Mouse (Mus musculus) Patski (cell line): ENCODE results near the gene Nim1k. TPM values are rescaled to one million over a fixed set of nuclear protein-coding genes. Genes with fewer than 3 reads are reported as not detected.
"Not testable (repeated sequence)": the region's sequence is repeated elsewhere in the genome, so short reads cannot be mapped to it uniquely, and the experiment has no call there.

Experiments used
- ATAC-seq: fragments of 100-300 bp; one replicate; pipeline ENCODE4 v1.8.0; 2021
- CTCF ChIA-PET: fragments of 350-600 bp; sonication (Branson Sonifier 250); formaldehyde crosslinking; loops from one replicate; lab custom pipeline; 2022; ENCODE audit warnings: inconsistent platforms; lab: Charles Lee
- POLR2A ChIA-PET: fragments of 350-600 bp; sonication (Branson Sonifier 250); formaldehyde crosslinking; loops from one replicate; lab custom pipeline; 2022; ENCODE audit warnings: antibody characterized with exemption, inconsistent platforms; lab: Charles Lee
- DNase-seq: peaks from one replicate; pipeline ENCODE4 v3.0.0-alpha.2; 2011; ENCODE audit warnings: low read depth, low spot score
- H3K27me3 ChIP-seq: fragments of 371-371 bp; one replicate; pipeline ENCODE4 v1.5.1; 2021
- CTCF ChIP-seq: fragments of 100-300 bp; IDR thresholded peaks from one replicate; pipeline ENCODE4 v1.5.1; 2021
- in situ Hi-C: fragments of 300-500 bp; cut with MboI; formaldehyde crosslinking; loops from 3 replicates; pipeline ENCODE4 v1.11.1; 2018; ENCODE audit warnings: low pct_unique_long_range_greater_than_20kb, mixed read lengths
- polyA plus RNA-seq: library from polyadenylated mRNA; unstranded; gene quantifications from one replicate; pipeline ENCODE4 v1.2.3, GENCODE M21; 2021

Gene Nim1k
- polyA plus RNA-seq, 1 experiment from 2014 or later, result 2.9 TPM

DNA sequence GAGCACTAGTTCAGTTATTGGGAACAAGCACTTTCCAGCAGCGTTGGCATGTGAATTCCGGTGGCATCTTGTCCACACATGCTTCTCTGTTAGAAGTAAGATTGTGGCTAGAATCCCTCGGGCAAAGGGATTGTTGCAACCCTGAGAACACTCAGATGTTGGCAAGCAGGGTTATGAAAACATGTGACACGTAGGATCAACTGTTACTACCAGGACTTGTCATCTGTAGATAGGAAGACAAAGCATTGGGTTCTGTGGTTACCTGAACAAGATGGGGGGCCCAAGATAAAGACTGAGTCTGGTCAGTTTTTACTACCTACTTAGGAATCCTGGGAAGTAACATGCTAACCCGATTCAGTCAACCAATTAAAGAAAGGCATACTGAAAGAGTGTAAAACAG, 46.7 kb downstream of the Nim1k start:
- in situ Hi-C loops, result no loop called here
- no peak for DNase-seq
- CTCF ChIA-PET, result no interaction called here
- ATAC-seq, result peak; percentile 53
- no peak for TF ChIP-seq CTCF
- no peaks in the 10 kb centered on the region for H3K27me3 ChIP-seq
- POLR2A ChIA-PET, result interaction anchor here (0.6 kb wide), 1 partner anchor 61 kb away, joined by 3 read pairs; no protein-coding TSS in a partner anchor

- in situ Hi-C loops, result no loop called here
- POLR2A ChIA-PET, result no interaction called here
- DNase-seq, result no peak
- ATAC-seq, result no peak
- no peaks in the 10 kb centered on the region for H3K27me3 ChIP-seq
- TF ChIP-seq CTCF, result no peak
- CTCF ChIA-PET, result no interaction called here
Measured at GRCm38 (mm10) chr13:119707906-119708305, 47.8 kb downstream of the Nim1k start.

DNA sequence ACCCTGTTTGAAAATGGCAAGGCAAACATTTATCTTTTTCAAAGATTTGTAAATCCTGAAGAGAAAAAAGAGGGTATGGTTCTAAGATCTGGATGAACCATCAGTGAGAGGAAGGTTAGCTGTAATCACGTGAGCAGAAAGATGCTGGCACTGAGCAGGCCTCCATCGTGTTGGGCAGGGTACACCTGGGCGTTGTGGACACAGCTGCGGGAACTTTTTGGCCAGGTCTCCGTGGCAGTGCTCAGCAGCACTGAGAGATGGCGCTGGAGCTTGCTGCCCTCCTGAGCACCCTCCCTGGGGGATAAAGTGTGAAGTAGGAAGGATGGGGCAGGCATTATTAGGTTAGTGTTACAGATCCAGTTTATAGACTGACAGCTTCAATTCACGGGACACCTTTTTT, 48.7 kb downstream of the Nim1k start:
- in situ Hi-C loops, result no loop called here
- no peak for TF ChIP-seq CTCF
- CTCF ChIA-PET, result interaction anchor here (0.6 to 2.0 kb wide), 2 partner anchors 13 to 16 kb away, joined by 4 to 8 read pairs; no protein-coding TSS in a partner anchor
- H3K27me3 ChIP-seq, result no peaks in the 10 kb centered on the region
- no peak for ATAC-seq
- POLR2A ChIA-PET, result interaction anchor here (0.9 kb wide), 1 partner anchor 13 kb away, joined by 3 read pairs; no protein-coding TSS in a partner anchor
- DNase-seq, result no peak

DNA sequence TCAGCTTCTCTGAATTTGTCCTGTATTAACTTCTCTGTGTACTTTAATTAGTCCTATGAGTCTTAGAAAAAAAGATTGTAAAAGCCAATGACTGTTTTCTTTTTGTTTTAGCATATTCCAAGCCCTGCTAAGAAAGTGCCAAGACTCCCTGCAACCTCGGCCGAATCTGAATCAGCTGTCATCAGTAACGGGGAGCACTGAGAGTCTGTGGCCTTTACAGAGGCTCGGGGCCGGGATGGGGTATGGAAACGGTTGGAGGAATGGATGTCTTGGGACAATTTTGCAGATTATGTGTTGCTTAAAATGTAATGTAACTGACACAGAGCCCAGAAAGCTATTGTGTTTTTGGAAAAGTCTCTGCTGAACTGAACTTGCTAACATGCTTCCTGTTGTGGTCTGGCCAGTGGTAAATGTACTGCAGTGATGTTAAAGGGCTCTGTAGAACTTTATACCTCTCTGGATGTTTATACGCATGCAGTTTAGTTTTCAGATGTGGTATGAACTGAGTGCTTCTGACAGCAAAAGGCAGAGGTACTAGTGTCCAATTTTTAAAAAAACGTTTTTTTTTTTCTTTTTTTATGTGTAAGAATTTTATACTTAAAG, 49.3 kb downstream of the Nim1k start:
- POLR2A ChIA-PET, result interaction anchor here (0.9 kb wide), 1 partner anchor 14 kb away, joined by 3 read pairs; no protein-coding TSS in a partner anchor
- DNase-seq, ATAC-seq, in situ Hi-C loops, H3K27me3 ChIP-seq: not testable (repeated sequence)
- CTCF ChIA-PET, result interaction anchor here (1.0 to 2.0 kb wide), 2 partner anchors 9 to 13 kb away, joined by 3 to 8 read pairs; no protein-coding TSS in a partner anchor

GRCm38 (mm10) chr13:119704280-119704679, 51.4 kb downstream of the Nim1k start:
- in situ Hi-C loops, result no loop called here
- ATAC-seq (no peak), DNase-seq (no peak)
- ChIA-PET POLR2A (no interaction called here), CTCF (no interaction called here)
- no peaks in the 10 kb centered on the region for H3K27me3 ChIP-seq
- TF ChIP-seq CTCF, result no peak

DNA sequence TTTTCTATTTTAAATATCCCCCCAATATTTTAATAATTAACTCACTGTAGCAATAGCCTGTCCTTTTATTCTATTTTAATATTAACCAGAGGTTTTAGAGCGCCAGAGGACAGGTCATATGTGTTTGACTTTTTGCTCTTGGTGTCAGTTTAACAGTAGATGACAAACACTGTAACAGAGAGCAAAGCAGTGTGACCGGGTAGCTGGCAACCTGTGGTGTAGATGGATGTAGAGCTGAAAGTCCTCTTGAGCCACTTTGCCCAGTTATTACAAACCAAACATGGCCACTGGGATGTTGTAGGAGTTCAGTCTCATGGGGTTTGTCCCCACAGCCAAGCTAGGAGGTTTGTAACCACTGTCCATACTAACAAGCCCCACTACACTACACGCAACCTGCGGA, 57.2 kb downstream of the Nim1k start:
- in situ Hi-C loops, result no loop called here
- no peak for TF ChIP-seq CTCF
- no peaks in the 10 kb centered on the region for H3K27me3 ChIP-seq
- ATAC-seq (no peak), DNase-seq (no peak)
- ChIA-PET POLR2A (no interaction called here), CTCF (interaction anchor here (0.8 to 0.9 kb wide), 3 partner anchors 10 to 39 kb away, joined by 3 read pairs; no protein-coding TSS in a partner anchor)

GRCm38 (mm10) chr13:119696496-119696895, 59.2 kb downstream of the Nim1k start:
- DNase-seq (no peak), ATAC-seq (no peak)
- no peak for TF ChIP-seq CTCF
- ChIA-PET CTCF (interaction anchor here (1.1 to 1.3 kb wide), 2 partner anchors 11 to 57 kb away, joined by 3 read pairs; no protein-coding TSS in a partner anchor), POLR2A (no interaction called here)
- no peaks in the 10 kb centered on the region for H3K27me3 ChIP-seq
- in situ Hi-C loops, result no loop called here

DNA sequence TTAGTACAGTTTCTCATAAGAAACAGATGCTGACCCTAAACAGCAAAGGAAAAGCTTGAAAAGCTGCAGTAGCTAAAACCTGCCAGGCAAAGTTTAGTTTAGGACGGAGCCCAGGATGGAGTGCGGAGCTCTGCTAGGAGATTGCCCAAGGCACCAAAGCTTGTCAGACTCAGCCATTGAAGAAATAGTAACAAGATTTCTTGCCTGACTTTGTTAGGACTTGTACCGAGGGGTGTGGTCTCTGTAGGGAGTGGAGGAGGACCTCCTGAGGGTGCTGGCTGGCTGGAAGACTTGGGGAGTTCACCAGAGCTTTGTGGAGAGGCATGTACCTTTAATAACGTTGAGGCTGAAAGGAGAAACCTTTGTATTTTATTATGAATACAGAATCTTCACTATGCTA, 60.0 kb downstream of the Nim1k start:
- no peak for TF ChIP-seq CTCF
- ATAC-seq (no peak), DNase-seq (no peak)
- no peaks in the 10 kb centered on the region for H3K27me3 ChIP-seq
- CTCF ChIA-PET, result interaction anchor here (1.1 to 1.3 kb wide), 2 partner anchors 10 to 56 kb away, joined by 3 read pairs; no protein-coding TSS in a partner anchor
- in situ Hi-C loops, result no loop called here
- POLR2A ChIA-PET, result no interaction called here

DNA sequence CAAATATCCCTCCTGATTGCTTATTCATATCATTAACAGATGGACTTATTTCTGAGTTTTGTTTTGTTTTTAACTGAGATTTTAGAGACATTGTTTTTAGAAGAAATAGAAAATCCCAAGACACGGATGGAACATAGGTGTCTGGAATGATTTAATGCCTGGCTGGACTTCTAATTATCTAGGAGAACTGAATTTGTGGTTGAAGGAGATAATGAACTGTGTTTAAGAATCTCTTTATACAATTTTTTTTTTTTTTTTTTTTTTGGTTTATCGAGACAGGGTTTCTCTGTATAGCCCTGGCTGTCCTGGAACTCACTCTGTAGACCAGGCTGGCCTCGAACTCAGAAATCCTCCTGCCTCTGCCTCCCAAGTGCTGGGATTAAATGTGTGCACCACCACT, 63.7 kb downstream of the Nim1k start:
- ATAC-seq, H3K27me3 ChIP-seq, in situ Hi-C loops, POLR2A ChIA-PET, CTCF ChIA-PET, DNase-seq: not testable (repeated sequence)

DNA sequence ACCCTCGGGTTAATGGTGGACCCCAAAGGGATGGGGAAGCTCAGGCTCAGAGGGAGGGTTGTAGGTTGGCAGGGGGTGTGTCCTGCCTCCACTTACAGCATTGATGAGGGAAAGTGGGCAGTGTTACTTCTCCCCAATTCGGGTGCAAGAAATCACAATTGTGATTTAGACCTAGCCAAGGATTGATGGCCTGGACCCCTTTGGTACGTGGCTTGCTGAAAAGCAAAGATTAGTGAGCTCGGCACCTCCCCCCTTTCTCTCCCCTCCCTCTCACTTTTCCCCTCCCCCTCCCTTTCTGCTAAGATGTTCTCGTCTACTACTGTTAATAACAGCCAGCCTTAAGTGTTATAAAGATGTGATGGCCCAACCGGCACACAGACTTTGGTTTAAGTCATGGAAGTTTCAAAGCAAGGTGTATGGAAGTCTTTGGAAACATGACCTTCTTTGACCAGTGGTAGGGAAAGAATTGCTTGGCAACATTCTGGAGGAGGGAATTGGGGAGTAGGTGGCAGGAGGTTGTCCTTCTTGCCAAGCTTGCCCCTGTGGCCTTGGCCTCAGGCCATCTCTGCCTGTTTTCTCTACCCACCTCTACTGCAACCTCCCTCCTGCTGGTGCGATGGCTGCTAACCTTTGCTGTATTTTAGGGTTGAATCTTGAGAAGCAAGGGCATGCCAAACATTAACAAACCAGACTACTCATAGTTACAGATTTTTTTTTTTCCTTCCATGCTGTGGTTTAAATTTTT, 64.6 kb downstream of the Nim1k start:
- DNase-seq, result no peak
- CTCF ChIA-PET, result no interaction called here
- ATAC-seq, result no peak
- no peaks in the 10 kb centered on the region for H3K27me3 ChIP-seq
- POLR2A ChIA-PET, result interaction anchor here (1.0 kb wide), 1 partner anchor 100 kb away, joined by 3 read pairs; the partner anchor contains the start of gene Zfp131
- no peak for TF ChIP-seq CTCF
- in situ Hi-C loops, result no loop called here
